Mouse (Mus musculus) cerebellum, adult 2 months (tissue): Measurements from ENCODE around the gene Pigr.

Experiments
- CTCF ChIP-seq: fragments of 200-500 bp; IDR thresholded peaks from 2 replicates; pipeline ENCODE4 v1.5.1; 2011; ENCODE audit warnings: low read depth, mild to moderate bottlenecking, control low read depth, low read length, moderate library complexity, borderline replicate concordance; ENCODE audit not compliant: insufficient read depth
- POLR2A ChIP-seq: fragments of 200-500 bp; IDR thresholded peaks from 2 replicates; pipeline ENCODE4 v1.6.1; 2011; ENCODE audit warnings: low read length, control low read depth, borderline replicate concordance; ENCODE audit not compliant: insufficient read depth

DNA sequence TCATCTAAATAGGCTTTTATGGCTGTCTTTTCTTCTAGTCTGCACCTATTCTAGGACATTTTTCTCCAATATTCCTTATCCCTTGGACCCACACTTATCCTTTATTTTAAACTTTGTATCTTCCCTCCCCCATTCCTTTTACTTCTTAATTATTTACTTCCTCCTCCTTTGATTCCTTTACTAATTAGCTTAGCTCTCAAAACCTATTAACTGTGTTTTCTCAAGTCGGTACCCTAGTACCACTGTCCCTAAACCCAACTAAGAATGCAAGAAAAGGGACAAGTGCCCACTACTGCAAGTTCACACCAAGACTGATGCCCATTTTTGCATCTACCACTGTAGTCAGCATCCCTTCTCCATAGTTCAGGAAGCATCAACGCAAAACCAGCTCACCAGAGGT lies 29.2 kb downstream of the Pigr start:
- TF ChIP-seq POLR2A, result no peak
- no peak for TF ChIP-seq CTCF
